Mouse (Mus musculus): ENCODE measurements around the gene Clic3.

Gene Clic3

GRCm38 (mm10) chr2:25442682-25443081 lies 14.0 kb upstream of the Clic3 start:
- DNase-seq (ENCODE audit: low spot score in 2 of 2), result no peak

GRCm38 (mm10) chr2:25450853-25451647 lies 5.6 kb upstream of the Clic3 start:
- DNase-seq (ENCODE audit: low spot score in 2 of 2), result no peak

GRCm38 (mm10) chr2:25452951-25453350 lies 3.7 kb upstream of the Clic3 start:
- no peak for DNase-seq (ENCODE audit: low spot score in 2 of 2)

GRCm38 (mm10) chr2:25457022-25457896 lies 621 bp downstream of the Clic3 start:
- DNase-seq (ENCODE audit: low spot score in 2 of 2), result no peak

- no peak for DNase-seq (ENCODE audit: low spot score in 2 of 2)
These were observed 2.3 kb downstream of the Clic3 start for GRCm38 (mm10) chr2:25458911-25459310.

GRCm38 (mm10) chr2:25460135-25460534 lies 3.5 kb downstream of the Clic3 start:
- no peak for DNase-seq (ENCODE audit: low spot score in 2 of 2)

GRCm38 (mm10) chr2:25460551-25461309 lies 4.1 kb downstream of the Clic3 start, which contains the start of gene Paxx:
Gene Paxx (minus strand): TSS chr2:25461094.
- DNase-seq (ENCODE audit: low spot score in 2 of 2), result peak; percentile 89 to 91

- DNase-seq (ENCODE audit: low spot score in 2 of 2), result no peak
These were observed 4.8 kb downstream of the Clic3 start for GRCm38 (mm10) chr2:25461407-25461806.

GRCm38 (mm10) chr2:25463630-25464029 lies 7.0 kb downstream of the Clic3 start:
- DNase-seq (ENCODE audit: low spot score in 2 of 2), result no peak

GRCm38 (mm10) chr2:25465256-25465655 lies 8.6 kb downstream of the Clic3 start:
- no peak for DNase-seq (ENCODE audit: low spot score in 2 of 2)

- no peak for DNase-seq (ENCODE audit: low spot score in 2 of 2)
These were observed 9.4 kb downstream of the Clic3 start for GRCm38 (mm10) chr2:25465816-25466635.

- no peak for DNase-seq (ENCODE audit: low spot score in 2 of 2)
These were observed 11.1 kb downstream of the Clic3 start for GRCm38 (mm10) chr2:25467606-25468303.

GRCm38 (mm10) chr2:25468962-25469915 lies 12.6 kb downstream of the Clic3 start:
- DNase-seq (ENCODE audit: low spot score in 2 of 2), result no peak

- DNase-seq (ENCODE audit: low spot score in 2 of 2), result no peak
These were observed 13.3 kb downstream of the Clic3 start, which contains the start of gene Ptgds for GRCm38 (mm10) chr2:25469969-25470368. Gene Ptgds (minus strand): TSS chr2:25470046.

GRCm38 (mm10) chr2:25472550-25472949 lies 15.9 kb downstream of the Clic3 start:
- no peak for DNase-seq (ENCODE audit: low spot score in 2 of 2)

- DNase-seq (ENCODE audit: low spot score in 2 of 2), result no peak
These were observed 20.9 kb downstream of the Clic3 start for GRCm38 (mm10) chr2:25477541-25477940.

- peak in 1 of 2 experiments; percentile 33 for DNase-seq (ENCODE audit: low spot score in 2 of 2)
These were observed 21.5 kb downstream of the Clic3 start for GRCm38 (mm10) chr2:25477967-25478675.

- no peak for DNase-seq (ENCODE audit: low spot score in 2 of 2)
These were observed 23.1 kb downstream of the Clic3 start for GRCm38 (mm10) chr2:25479551-25480311.

All from frontal cortex, postnatal 14 days (tissue).